Mouse (Mus musculus): Measurements from ENCODE around the gene Fntb. TPM values are rescaled to one million over a fixed set of nuclear protein-coding genes. Genes with fewer than 3 reads are reported as not detected.

Fntb gene
- total RNA-seq, 4 experiments from 2014 or later = 12.8 to 16.1 (median 14.9) TPM

DNA sequence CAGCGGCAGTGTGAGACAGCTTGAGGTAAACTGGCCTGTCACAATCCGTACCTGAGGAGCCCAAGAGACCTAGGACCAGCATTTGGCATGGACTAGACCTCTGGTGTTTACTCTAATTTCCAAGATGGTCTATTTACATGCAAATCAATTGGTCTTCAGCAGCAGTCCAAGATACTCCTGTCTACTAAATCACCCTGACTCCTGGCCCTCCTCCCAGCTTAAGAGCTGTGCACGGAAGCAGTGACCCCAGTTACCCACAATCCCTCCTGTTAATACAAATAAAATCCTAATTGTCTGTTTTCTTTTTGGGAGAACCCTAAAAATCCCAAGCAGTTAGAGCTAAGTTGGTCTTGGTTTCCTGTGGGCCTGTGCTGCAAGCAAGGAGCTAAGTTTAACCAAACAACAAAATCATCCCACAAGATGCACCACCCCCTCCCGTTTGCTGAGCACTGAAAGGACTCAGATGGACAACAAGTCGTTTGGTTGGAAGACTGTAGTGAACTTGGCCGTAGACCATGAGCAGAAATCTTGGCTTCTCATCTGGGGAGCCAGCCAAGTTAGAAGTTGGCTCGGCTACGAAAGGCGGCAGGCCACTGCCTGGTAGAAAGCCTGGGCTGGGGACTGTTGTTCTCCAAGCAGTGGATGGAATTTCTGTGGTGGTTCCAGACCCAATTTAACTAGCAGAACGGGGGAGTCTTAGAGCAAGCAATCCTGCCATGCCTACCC lies 189.5 kb downstream of the Fntb start:
- DNase-seq (ENCODE audit: low spot score) = peak; percentile 85

DNA sequence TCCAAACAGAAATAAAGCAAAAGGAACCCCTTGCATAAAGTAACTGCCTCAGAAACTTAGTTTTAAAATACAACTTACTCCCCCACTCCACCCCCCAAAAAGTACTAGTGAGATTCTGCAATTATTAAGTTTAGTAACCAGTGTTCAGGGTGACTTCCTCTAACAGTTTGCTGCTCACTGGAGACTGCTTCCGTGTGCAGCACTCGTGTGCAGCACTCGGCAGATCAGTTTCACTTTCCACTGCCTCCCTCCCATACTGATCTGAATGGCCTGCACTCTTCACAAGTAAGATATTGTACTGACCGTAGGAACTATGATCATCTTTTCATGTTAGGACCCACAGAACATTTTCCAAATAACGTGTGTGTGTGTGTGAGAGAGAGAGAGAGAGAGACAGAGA lies 192.3 kb downstream of the Fntb start:
- peak; percentile 57 for DNase-seq (ENCODE audit: low spot score)

DNA sequence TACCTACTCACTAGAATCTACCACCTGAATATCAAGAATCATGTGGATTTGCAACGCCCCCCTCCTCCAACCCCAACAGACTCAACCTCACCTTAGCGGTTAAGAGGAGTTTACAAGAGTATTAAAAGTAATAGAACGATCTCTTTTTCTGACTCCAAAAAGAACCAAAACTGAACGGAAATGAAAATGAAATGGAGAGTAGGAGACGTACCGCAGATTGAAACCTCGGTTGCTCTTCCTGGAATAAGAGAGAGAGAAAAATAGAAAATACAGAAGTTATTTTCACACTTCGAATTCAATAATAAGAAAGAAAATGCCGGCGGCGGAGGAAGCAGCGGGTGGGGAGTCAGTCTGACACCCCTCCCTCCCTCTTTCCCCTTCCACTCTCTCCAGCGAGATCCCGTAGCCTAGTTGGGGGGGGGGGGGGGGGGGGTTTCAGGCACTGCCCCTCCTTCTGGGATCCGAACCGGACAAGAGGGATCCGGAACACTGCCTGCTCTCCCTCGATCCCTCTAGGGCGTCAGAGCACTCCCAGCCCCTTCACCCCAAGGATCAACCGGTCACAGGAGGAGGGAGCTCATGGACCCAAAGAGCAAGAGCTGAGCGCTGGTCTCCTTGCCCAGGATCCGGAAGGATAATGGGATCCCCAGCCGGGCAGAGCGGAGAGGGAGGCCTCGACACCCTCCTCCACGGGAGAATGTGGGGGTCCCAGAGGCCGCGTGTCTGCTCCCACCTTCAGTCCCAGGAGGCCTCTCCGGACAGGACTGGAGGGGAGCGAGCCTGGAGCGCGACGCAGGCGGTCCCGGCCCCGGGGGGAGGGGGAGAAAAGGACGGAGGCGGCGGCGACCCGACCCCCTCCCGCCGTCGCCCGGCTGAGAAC lies 195.9 kb downstream of the Fntb start:
- DNase-seq (ENCODE audit: low spot score) = no peak

DNA sequence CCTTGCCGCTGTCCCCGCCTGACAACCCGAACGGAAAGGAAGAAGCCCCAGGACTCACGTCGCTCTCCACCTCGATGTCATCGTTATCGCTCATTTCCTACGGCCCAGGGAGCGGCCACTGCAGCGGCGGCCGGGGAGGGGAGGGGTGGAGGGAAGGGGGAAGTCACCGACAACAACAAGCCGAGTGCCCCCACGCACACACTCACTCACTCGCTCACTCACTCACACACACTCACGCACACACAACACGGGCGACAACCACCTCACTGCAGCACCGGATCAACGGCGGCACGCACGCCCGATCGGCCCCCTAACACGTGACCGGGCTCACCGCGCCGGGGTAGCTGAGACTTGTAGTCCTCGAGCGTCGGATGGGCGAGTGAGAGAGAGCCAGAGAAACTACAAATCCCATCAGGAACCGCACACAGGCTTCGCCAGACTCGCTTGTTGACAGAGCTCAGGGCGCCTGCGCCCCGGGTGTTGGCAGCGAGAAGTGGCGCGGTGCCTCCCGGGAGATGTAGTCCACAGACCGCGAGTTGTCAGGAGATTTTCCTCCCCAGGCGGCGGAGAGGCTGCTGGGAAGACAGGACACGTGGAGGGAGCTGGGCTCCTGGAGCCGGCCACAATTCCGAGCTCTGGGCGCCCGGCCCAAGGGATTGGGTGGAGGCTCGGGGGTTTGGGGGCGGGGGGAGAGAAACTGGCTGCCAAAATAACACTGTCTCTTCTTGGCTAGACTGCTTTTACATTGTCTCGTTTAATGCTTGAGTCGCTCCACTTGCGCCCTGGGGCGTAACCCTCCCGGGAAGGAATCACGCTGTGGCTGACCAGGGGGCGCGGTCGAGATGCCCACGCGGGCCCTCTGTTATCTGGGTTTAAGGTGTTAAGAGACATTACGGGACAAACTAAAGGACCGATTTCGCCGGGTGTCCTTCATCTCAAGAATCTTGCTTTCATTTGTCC lies 196.8 kb downstream of the Fntb start, which contains the start of gene Max:
TSS of gene Max (minus strand) at position 270 of the 960 bp plus-strand sequence.
- peak; percentile 100 for DNase-seq (ENCODE audit: low spot score)

DNA sequence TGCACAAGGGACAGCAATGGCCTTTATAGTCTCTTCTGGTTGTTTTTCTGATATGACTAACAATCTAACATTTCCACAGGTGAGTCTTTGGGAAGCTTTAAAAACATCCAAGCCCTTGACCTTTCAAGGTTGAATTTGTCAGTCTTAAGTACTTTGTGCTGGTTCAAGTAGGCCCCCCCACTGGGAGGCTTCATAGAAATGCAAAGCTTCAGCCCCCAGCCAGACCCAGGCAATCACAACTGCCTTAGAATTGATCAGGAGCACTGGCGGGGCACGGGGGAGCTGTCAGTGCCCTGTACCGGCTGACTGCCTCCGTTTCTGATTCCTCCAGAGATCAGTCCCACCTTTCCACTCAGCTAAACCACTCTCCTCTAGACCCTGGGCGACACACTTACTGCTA lies 199.7 kb downstream of the Fntb start:
- DNase-seq (ENCODE audit: low spot score) = no peak

DNA sequence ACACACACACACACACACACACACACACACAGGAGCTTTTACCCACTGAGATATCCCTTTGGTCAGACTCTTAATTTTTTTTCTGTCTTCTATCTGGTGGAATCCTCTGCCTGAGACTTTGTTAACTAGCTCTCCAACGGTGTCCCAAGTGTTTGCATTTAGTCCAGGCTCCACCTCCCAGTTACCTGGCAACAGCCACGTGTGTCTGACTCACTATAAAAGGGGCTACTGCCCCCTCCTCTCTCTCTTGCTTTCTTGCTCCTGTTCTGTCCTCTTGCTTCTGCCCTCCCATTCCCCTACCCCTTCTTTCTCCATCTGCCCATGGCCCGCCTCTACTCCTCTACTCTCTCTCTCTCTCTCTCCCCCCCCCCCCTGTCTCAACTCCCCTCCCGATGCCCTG lies 200.5 kb downstream of the Fntb start:
- DNase-seq (ENCODE audit: low spot score) = no peak

Other genes starting within 250 kb of the Fntb start
- 10 to 100 TPM; 11.4 to 14.3 (median 13.2) TPM for gene Plekhg3, start 234.7 kb upstream of the Fntb start, total RNA-seq (2022)
- 10 to 100 TPM; 91.9 to 98.2 (median 95.8) TPM for gene Sptb, start 55.0 kb upstream of the Fntb start, total RNA-seq (2022)
- 10 to 100 TPM; 74.6 to 86.6 (median 80.5) TPM for gene Churc1, start 51 bp upstream of the Fntb start, total RNA-seq (2022)
- gene Gpx2, start 30.0 kb downstream of the Fntb start, total RNA-seq (2022) = not detected
- under 1 TPM; 0.25 to 0.92 (median 0.32) TPM for gene Rab15, start 57.3 kb downstream of the Fntb start, total RNA-seq (2022)
- 10 to 100 TPM; 59.2 to 86.0 (median 63.7) TPM for gene Max, start 196.6 kb downstream of the Fntb start, total RNA-seq (2022)

Data from heart, adult 8-10 months (tissue).